Mouse (Mus musculus) liver, adult 2 months (tissue): ENCODE data around the gene Ifitm3. TPM values are rescaled to one million over a fixed set of nuclear protein-coding genes. Genes with fewer than 3 reads are reported as not detected.

Experiments
- DNase-seq: peaks from one replicate; pipeline ENCODE4 v3.0.0-alpha.2; 2011; ENCODE audit warnings: low read depth, low spot score; ENCODE audit errors: extremely low read depth
- H3K27ac ChIP-seq: fragments of 200-500 bp; replicated peaks from 2 replicates; pipeline ENCODE4 v1.5.1; 2012; ENCODE audit warnings: low read depth, mild to moderate bottlenecking, control low read depth, inconsistent platforms, low read length; ENCODE audit not compliant: insufficient read depth
- H3K27me3 ChIP-seq: fragments of 200-500 bp; 2 replicates; pipeline ENCODE4 v1.6.1; 2012; ENCODE audit warnings: mild to moderate bottlenecking, moderate library complexity, low read length, inconsistent platforms; ENCODE audit not compliant: control insufficient read depth, insufficient read depth
- H3K36me3 ChIP-seq: fragments of 200-500 bp; 2 replicates; pipeline ENCODE4 v1.6.1; 2012; ENCODE audit warnings: low read length, inconsistent platforms; ENCODE audit not compliant: control insufficient read depth, insufficient read depth
- H3K4me1 ChIP-seq: fragments of 200-500 bp; 2 replicates; pipeline ENCODE4 v1.6.1; 2011; ENCODE audit warnings: low read length; ENCODE audit not compliant: control insufficient read depth, insufficient read depth
- H3K4me3 ChIP-seq: fragments of 200-500 bp; 2 replicates; pipeline ENCODE4 v1.5.1; 2011; ENCODE audit warnings: low read depth, mild to moderate bottlenecking, control low read depth, low read length, moderate library complexity; ENCODE audit not compliant: insufficient read depth
- H3K79me2 ChIP-seq: fragments of 200-500 bp; 2 replicates; pipeline ENCODE4 v1.6.1; 2012; ENCODE audit warnings: inconsistent platforms, mild to moderate bottlenecking, low read length, moderate library complexity; ENCODE audit not compliant: control insufficient read depth, insufficient read depth
- H3K9ac ChIP-seq: fragments of 200-500 bp; 2 replicates; pipeline ENCODE4 v1.6.1; 2012; ENCODE audit warnings: low read depth, mild to moderate bottlenecking, control low read depth, inconsistent platforms, low read length
- CTCF ChIP-seq: fragments of 200-500 bp; IDR thresholded peaks from 2 replicates; pipeline ENCODE4 v1.5.1; 2011; ENCODE audit warnings: low read depth, low read length, control low read depth
- POLR2A ChIP-seq: fragments of 200-500 bp; IDR thresholded peaks from 2 replicates; pipeline ENCODE4 v1.6.1; 2011; ENCODE audit warnings: low read length, control low read depth; ENCODE audit not compliant: insufficient read depth; ENCODE audit errors: extremely low read depth
- WGBS: fragments of 180-500 bp; shearing (Covaris S2); methylation state at CpG from one replicate; pipeline ENCODE4 v1.1.7; 2018; 5-methylcytosine and 5-hydroxymethylcytosine counted together
- polyA plus RNA-seq: library from polyadenylated mRNA; depleted of rRNA; stranded (reverse); fragments of >200 nt; gene quantifications from 2 replicates; pipeline ENCODE4 v1.2.3, GENCODE M21; 2012
- total RNA-seq: library from RNA; depleted of rRNA; stranded (reverse); fragments of >200 nt; gene quantifications from 2 replicates; pipeline ENCODE4 v1.2.3, GENCODE M21; 2014

Gene Ifitm3
- total and polyA plus RNA-seq, 2 experiments, result 392 to 1,254 TPM

- Histone ChIP-seq H3K27ac (peak overlapping the region; percentile 92), H3K36me3 (no peaks in the 10 kb centered on the region), H3K79me2 (peaks cover 3% of the 10 kb centered on the region; the same call in 1 of the 2 replicates), H3K4me1 (peaks cover 20% of the 10 kb centered on the region), H3K4me3 (peak overlapping the region; percentile 80; the same call in 1 of the 2 replicates), H3K9ac (peak overlapping the region; percentile 89), H3K27me3 (no peaks in the 10 kb centered on the region)
- TF ChIP-seq POLR2A, result 0 out of 2 replicates have a peak, but pooled peaks have one; percentile 10
- peak; percentile 96 for TF ChIP-seq CTCF
- WGBS, result 2% methylated on average over 20 of the region's 20 CpGs
- peak; percentile 94 for DNase-seq
Observed at GRCm38 (mm10) chr7:141008938-141009660, 1.5 kb downstream of the Ifitm3 start.

GRCm38 (mm10) chr7:141008312-141008761, 2.2 kb downstream of the Ifitm3 start:
- WGBS, result 12% methylated on average over 7 of the region's 7 CpGs
- peak; percentile 59 for DNase-seq
- H3K27me3 ChIP-seq, result no peaks in the 10 kb centered on the region

GRCm38 (mm10) chr7:141006914-141007313, 3.7 kb downstream of the Ifitm3 start:
- DNase-seq, result peak; percentile 19
- Histone ChIP-seq H3K4me1 (peaks cover 14% of the 10 kb centered on the region), H3K27me3 (no peaks in the 10 kb centered on the region), H3K4me3 (no peak overlapping the region), H3K79me2 (peaks cover 3% of the 10 kb centered on the region; the same call in 1 of the 2 replicates), H3K9ac (no peak overlapping the region), H3K27ac (no peak overlapping the region), H3K36me3 (no peaks in the 10 kb centered on the region)
- TF ChIP-seq CTCF, result no peak
- no peak for TF ChIP-seq POLR2A
- WGBS, result 50% methylated on average over 5 of the region's 5 CpGs

More at GRCm38 (mm10) chr7:141008312-141008761, 2.2 kb downstream of the Ifitm3 start:
- no peak overlapping the region for H3K9ac ChIP-seq
- H3K4me1 ChIP-seq, result peaks cover 20% of the 10 kb centered on the region
- H3K4me3 ChIP-seq, result no peak overlapping the region
- TF ChIP-seq CTCF (peak; percentile 62), POLR2A (no peak)
- H3K27ac ChIP-seq, result no peak overlapping the region; the same call in 1 of the 2 replicates
- peaks cover 3% of the 10 kb centered on the region; the same call in 1 of the 2 replicates for H3K79me2 ChIP-seq
- H3K36me3 ChIP-seq, result no peaks in the 10 kb centered on the region

DNA sequence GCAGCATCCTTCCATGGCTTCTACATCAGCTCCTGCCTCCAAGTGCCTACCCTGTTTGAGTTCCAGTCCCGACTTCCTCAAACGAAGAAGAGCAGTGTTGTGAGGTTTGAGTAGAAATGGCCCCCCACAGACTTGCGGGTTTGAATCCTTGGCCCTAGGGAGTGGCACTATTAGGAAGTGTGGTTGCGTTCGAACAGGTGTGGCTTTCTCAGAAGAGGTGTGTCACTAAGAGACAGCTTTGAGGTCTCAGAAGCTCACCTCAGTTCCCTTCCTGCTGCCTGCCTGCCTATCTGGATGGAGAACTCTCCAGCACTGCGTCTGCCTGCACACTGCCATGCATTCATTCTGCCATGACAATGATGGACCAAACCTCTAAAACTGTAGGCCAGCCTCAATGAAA, 4.1 kb downstream of the Ifitm3 start:
- Histone ChIP-seq H3K9ac (no peak overlapping the region), H3K4me3 (no peak overlapping the region), H3K79me2 (peaks cover 3% of the 10 kb centered on the region; the same call in 1 of the 2 replicates), H3K27ac (no peak overlapping the region), H3K27me3 (no peaks in the 10 kb centered on the region), H3K36me3 (no peaks in the 10 kb centered on the region), H3K4me1 (peaks cover 10% of the 10 kb centered on the region; the same call in 1 of the 2 replicates)
- TF ChIP-seq POLR2A, result no peak
- no peak for TF ChIP-seq CTCF
- no peak for DNase-seq
- 95% methylated on average over 6 of the region's 6 CpGs for WGBS

DNA sequence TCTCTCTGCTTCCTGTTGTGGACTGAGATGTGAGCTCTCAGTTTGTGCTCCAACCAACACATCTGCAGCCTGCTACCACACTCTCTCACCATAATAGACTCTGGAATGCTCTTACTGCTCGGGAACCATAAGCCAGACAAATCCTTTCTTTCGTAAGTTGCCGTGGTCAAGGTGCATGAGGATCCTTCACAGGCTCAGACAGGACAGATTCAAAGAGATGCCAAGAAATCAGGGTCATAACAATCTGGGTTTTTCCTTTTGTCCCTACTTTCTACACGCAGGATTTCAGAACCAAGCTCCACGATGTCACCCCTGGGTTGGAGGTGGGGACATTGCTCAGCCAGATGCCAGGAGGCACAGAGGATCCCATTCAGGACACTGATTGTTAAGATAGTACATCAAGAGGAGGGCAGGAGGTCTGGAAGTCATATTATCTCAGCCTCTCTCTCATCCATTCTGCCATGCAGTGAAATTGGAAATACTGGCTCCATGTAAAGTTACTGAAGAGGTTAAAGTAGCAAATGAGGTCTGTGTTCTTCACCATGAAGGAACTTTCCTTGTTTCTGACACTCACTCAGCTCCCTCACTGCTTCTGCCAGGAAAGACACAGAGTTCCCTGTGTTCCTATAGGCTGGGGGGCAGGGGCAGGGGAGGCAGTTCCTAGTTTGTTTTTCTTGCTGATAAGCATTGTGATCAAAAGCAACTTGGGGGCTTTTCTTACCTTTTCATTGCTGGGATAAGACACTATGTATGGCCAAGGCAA, 7.1 kb downstream of the Ifitm3 start:
- no peaks in the 10 kb centered on the region for H3K79me2 ChIP-seq
- 0 out of 2 replicates have a peak, but pooled peaks cover 2% of the 10 kb centered on the region for H3K4me1 ChIP-seq
- H3K27ac ChIP-seq, result no peak overlapping the region
- TF ChIP-seq CTCF, result no peak
- no peak for TF ChIP-seq POLR2A
- H3K4me3 ChIP-seq, result no peak overlapping the region
- no peak for DNase-seq
- H3K27me3 ChIP-seq, result no peaks in the 10 kb centered on the region
- no peak overlapping the region for H3K9ac ChIP-seq
- WGBS, result 77% methylated on average over 5 of the region's 5 CpGs
- H3K36me3 ChIP-seq, result no peaks in the 10 kb centered on the region
